Mouse (Mus musculus) liver, embryonic 13.5 days (tissue): Measurements from ENCODE around the gene Rbm25. TPM values are rescaled to one million over a fixed set of nuclear protein-coding genes. Genes with fewer than 3 reads are reported as not detected.
"Not testable (repeated sequence)": the region's sequence is repeated elsewhere in the genome, so short reads cannot be mapped to it uniquely, and the experiment has no call there.

Experiments
- ATAC-seq: fragments of 200-750 bp; cut with Nextera tagmentation; 2 replicates; pipeline ENCODE4 v1.8.0; 2017; ENCODE audit warnings: low read depth, mild to moderate bottlenecking, moderate number of reproducible peaks, moderate library complexity
- DNase-seq: peaks from one replicate; pipeline ENCODE4 v3.0.0; 2022
- H3K27ac ChIP-seq: fragments of 300-500 bp; sonication (generic); 2 replicates; pipeline ENCODE4 v1.5.1; 2015; ENCODE audit warnings: moderate library complexity, mild to moderate bottlenecking, inconsistent platforms
- H3K27me3 ChIP-seq: fragments of 300-500 bp; sonication (generic); 2 replicates; pipeline ENCODE4 v1.6.1; 2015; ENCODE audit warnings: mild to moderate bottlenecking, inconsistent platforms
- H3K36me3 ChIP-seq: fragments of 300-500 bp; sonication (generic); 2 replicates; pipeline ENCODE4 v1.6.1; 2015; ENCODE audit warnings: mild to moderate bottlenecking, inconsistent platforms
- H3K4me1 ChIP-seq: fragments of 300-500 bp; sonication (generic); replicated peaks from 2 replicates; pipeline ENCODE4 v1.6.1; 2015; ENCODE audit warnings: inconsistent platforms
- H3K4me2 ChIP-seq: fragments of 300-500 bp; sonication (generic); 2 replicates; pipeline ENCODE4 v1.6.1; 2015; ENCODE audit warnings: inconsistent platforms, mild to moderate bottlenecking, moderate library complexity
- H3K4me3 ChIP-seq: fragments of 300-500 bp; sonication (generic); replicated peaks from 2 replicates; pipeline ENCODE4 v1.5.1; 2015; ENCODE audit warnings: mild to moderate bottlenecking, inconsistent platforms
- H3K9ac ChIP-seq: fragments of 300-500 bp; sonication (generic); 2 replicates; pipeline ENCODE4 v1.6.1; 2015; ENCODE audit warnings: mild to moderate bottlenecking, inconsistent platforms
- H3K9me3 ChIP-seq: fragments of 300-500 bp; sonication (generic); replicated peaks from 2 replicates; pipeline ENCODE4 v1.6.1; 2016; ENCODE audit warnings: inconsistent platforms
- WGBS: fragments of 180-500 bp; shearing (Covaris S2); methylation state at CpG from one replicate; pipeline ENCODE4 v1.1.7; 2015; ENCODE audit not compliant: insufficient replicate concordance; 5-methylcytosine and 5-hydroxymethylcytosine counted together
- polyA plus RNA-seq: library from polyadenylated mRNA; unstranded; fragments of >200 nt; fragmentation: Nextera tagmentation; extraction: Ambion mirVana; gene quantifications from 2 replicates; pipeline ENCODE4 v1.2.1, GENCODE M21; 2015

Gene Rbm25
- polyA plus RNA-seq, 1 experiment from 2014 or later, result 121 TPM

- no peak for ATAC-seq
- Histone ChIP-seq H3K4me2 (no peak overlapping the region), H3K27ac (no peak overlapping the region), H3K36me3 (no peaks in the 10 kb centered on the region), H3K4me3 (no peak overlapping the region), H3K27me3 (no peaks in the 10 kb centered on the region), H3K4me1 (no peaks in the 10 kb centered on the region), H3K9ac (no peak overlapping the region), H3K9me3 (no peaks in the 10 kb centered on the region)
- 86% methylated on average over 5 of the region's 5 CpGs for WGBS
- DNase-seq, result no peak
Measured at GRCm38 (mm10) chr12:83617261-83617660, 13.8 kb upstream of the Rbm25 start.

- DNase-seq, result no peak
- Histone ChIP-seq H3K27me3 (no peaks in the 10 kb centered on the region), H3K4me1 (no peaks in the 10 kb centered on the region), H3K4me3 (no peak overlapping the region), H3K4me2 (no peak overlapping the region), H3K36me3 (no peaks in the 10 kb centered on the region), H3K9ac (no peak overlapping the region), H3K27ac (no peak overlapping the region), H3K9me3 (no peaks in the 10 kb centered on the region)
- 69% methylated on average over 2 of the region's 2 CpGs for WGBS
- no peak for ATAC-seq
Measured at GRCm38 (mm10) chr12:83618981-83619380, 12.1 kb upstream of the Rbm25 start.

GRCm38 (mm10) chr12:83620694-83621093 lies 10.3 kb upstream of the Rbm25 start:
- ATAC-seq, H3K4me3 ChIP-seq, H3K9me3 ChIP-seq, H3K9ac ChIP-seq, DNase-seq, H3K27ac ChIP-seq, H3K36me3 ChIP-seq, H3K4me1 ChIP-seq, H3K27me3 ChIP-seq: not testable (repeated sequence)
- WGBS, result 37% methylated on average over 23 of the region's 23 CpGs
- peak overlapping the region; percentile 43 for H3K4me2 ChIP-seq

- ATAC-seq (no peak), DNase-seq (no peak)
- Histone ChIP-seq H3K4me2 (no peak overlapping the region), H3K4me1 (no peaks in the 10 kb centered on the region), H3K27me3 (no peaks in the 10 kb centered on the region), H3K9ac (no peak overlapping the region), H3K36me3 (no peaks in the 10 kb centered on the region), H3K9me3 (no peaks in the 10 kb centered on the region), H3K4me3 (no peak overlapping the region), H3K27ac (no peak overlapping the region)
- WGBS, result 66% methylated on average over 6 of the region's 6 CpGs
Measured at GRCm38 (mm10) chr12:83622031-83622755, 8.8 kb upstream of the Rbm25 start.

GRCm38 (mm10) chr12:83624321-83624720 lies 6.7 kb upstream of the Rbm25 start:
- ATAC-seq, result no peak
- WGBS, result 57% methylated on average over 1 of the region's 1 CpGs

GRCm38 (mm10) chr12:83631743-83632679 lies 975 bp downstream of the Rbm25 start:
- DNase-seq, result peak; percentile 96
- peak overlapping the region; percentile 74 for H3K4me2 ChIP-seq
- WGBS, result under 1% methylated on average over 55 of the region's 68 CpGs

More at GRCm38 (mm10) chr12:83624321-83624720, 6.7 kb upstream of the Rbm25 start:
- Histone ChIP-seq H3K27ac (no peak overlapping the region), H3K36me3 (no peaks in the 10 kb centered on the region), H3K4me3 (no peak overlapping the region), H3K9me3 (no peaks in the 10 kb centered on the region), H3K4me1 (no peaks in the 10 kb centered on the region), H3K27me3 (no peaks in the 10 kb centered on the region), H3K4me2 (no peak overlapping the region), H3K9ac (no peak overlapping the region)
- DNase-seq, result no peak

GRCm38 (mm10) chr12:83632680-83633025 lies 1.6 kb downstream of the Rbm25 start:
- Histone ChIP-seq H3K27me3 (no peaks in the 10 kb centered on the region), H3K4me1 (peaks cover 25% of the 10 kb centered on the region), H3K4me2 (peak overlapping the region; percentile 74), H3K9ac (peak overlapping the region; percentile 99), H3K36me3 (peaks cover 28% of the 10 kb centered on the region), H3K4me3 (peak overlapping the region; percentile 98), H3K9me3 (no peaks in the 10 kb centered on the region), H3K27ac (peak overlapping the region; percentile 93)
- under 1% methylated on average over 20 of the region's 20 CpGs for WGBS
- ATAC-seq, result peak; percentile 37
- peak; percentile 42 for DNase-seq

More at GRCm38 (mm10) chr12:83631743-83632679, 975 bp downstream of the Rbm25 start:
- Histone ChIP-seq H3K4me3 (peak overlapping the region; percentile 98), H3K9me3 (no peaks in the 10 kb centered on the region), H3K36me3 (peaks cover 21% of the 10 kb centered on the region), H3K4me1 (peaks cover 25% of the 10 kb centered on the region), H3K9ac (peak overlapping the region; percentile 99), H3K27me3 (no peaks in the 10 kb centered on the region), H3K27ac (peak overlapping the region; percentile 93)
- peak; percentile 99 for ATAC-seq

- 38% methylated on average over 2 of the region's 2 CpGs for WGBS
- Histone ChIP-seq H3K27ac (peak overlapping the region; percentile 9; the same call in 1 of the 2 replicates), H3K36me3 (peaks cover 34% of the 10 kb centered on the region), H3K4me2 (peak overlapping the region; percentile 60), H3K27me3 (no peaks in the 10 kb centered on the region), H3K4me1 (peaks cover 31% of the 10 kb centered on the region), H3K9me3 (no peaks in the 10 kb centered on the region), H3K4me3 (peak overlapping the region; percentile 98), H3K9ac (peak overlapping the region; percentile 99)
- no peak for DNase-seq
- no peak for ATAC-seq
Measured at GRCm38 (mm10) chr12:83633807-83634206, 2.8 kb downstream of the Rbm25 start.

GRCm38 (mm10) chr12:83641233-83641632 lies 10.2 kb downstream of the Rbm25 start:
- no peak for DNase-seq
- WGBS, result 87% methylated on average over 2 of the region's 2 CpGs
- H3K27me3 ChIP-seq, result no peaks in the 10 kb centered on the region

GRCm38 (mm10) chr12:83643116-83643515 lies 12.1 kb downstream of the Rbm25 start:
- ATAC-seq, result no peak
- Histone ChIP-seq H3K27me3 (no peaks in the 10 kb centered on the region), H3K4me3 (no peak overlapping the region), H3K9ac (no peak overlapping the region), H3K9me3 (no peaks in the 10 kb centered on the region), H3K27ac (no peak overlapping the region), H3K4me2 (no peak overlapping the region), H3K4me1 (peaks cover 1% of the 10 kb centered on the region), H3K36me3 (peaks cover 66% of the 10 kb centered on the region)
- no peak for DNase-seq
- 91% methylated on average over 1 of the region's 1 CpGs for WGBS

More at GRCm38 (mm10) chr12:83641233-83641632, 10.2 kb downstream of the Rbm25 start:
- Histone ChIP-seq H3K4me3 (no peak overlapping the region), H3K36me3 (peaks cover 71% of the 10 kb centered on the region), H3K9ac (no peak overlapping the region), H3K4me2 (no peak overlapping the region), H3K4me1 (peaks cover 10% of the 10 kb centered on the region), H3K27ac (no peak overlapping the region), H3K9me3 (no peaks in the 10 kb centered on the region)
- ATAC-seq, result no peak

- peaks cover 14% of the 10 kb centered on the region for H3K4me1 ChIP-seq
- DNase-seq (no peak), ATAC-seq (no peak)
- H3K9me3 ChIP-seq, result no peaks in the 10 kb centered on the region
- no peak overlapping the region for H3K4me3 ChIP-seq
- no peak overlapping the region for H3K9ac ChIP-seq
- H3K27me3 ChIP-seq, result no peaks in the 10 kb centered on the region
- H3K4me2 ChIP-seq, result no peak overlapping the region
- H3K27ac ChIP-seq, result no peak overlapping the region
- H3K36me3 ChIP-seq, result peaks cover 73% of the 10 kb centered on the region
- 63% methylated on average over 3 of the region's 3 CpGs for WGBS
Measured at GRCm38 (mm10) chr12:83650346-83650745, 19.3 kb downstream of the Rbm25 start.
